Mouse (Mus musculus) layer of hippocampus, postnatal 25 days (tissue): ENCODE measurements around the gene Cd160. TPM values are rescaled to one million over a fixed set of nuclear protein-coding genes. Genes with fewer than 3 reads are reported as not detected.

Experiments used
- DNase-seq, 2 experiments: peaks; one replicate each; pipeline ENCODE4 v3.0.0; 2022; ENCODE audit warnings: mixed read lengths in 2 of 2, low spot score in 1 of 2; ENCODE audit errors: extremely low spot score in 1 of 2
- total RNA-seq, 2 experiments: library from RNA; stranded (reverse); gene quantifications; 2 replicates each; pipeline ENCODE4 v1.2.3; 2021

The Cd160 gene
- total RNA-seq, 2 experiments from 2014 or later: not detected

GRCm38 (mm10) chr3:96772949-96773348 lies 56.2 kb downstream of the Cd160 start:
- no peak for DNase-seq

- DNase-seq: no peak
Observed at GRCm38 (mm10) chr3:96769971-96770370, 59.2 kb downstream of the Cd160 start.

GRCm38 (mm10) chr3:96764528-96764927 lies 64.6 kb downstream of the Cd160 start:
- DNase-seq: no peak

- no peak for DNase-seq
Observed at GRCm38 (mm10) chr3:96759695-96760094, 69.5 kb downstream of the Cd160 start.

- DNase-seq: no peak
Observed at GRCm38 (mm10) chr3:96757691-96758090, 71.5 kb downstream of the Cd160 start.

GRCm38 (mm10) chr3:96755935-96756334 lies 73.2 kb downstream of the Cd160 start:
- DNase-seq: no peak

Other genes starting within 250 kb of the Cd160 start
- gene Polr3gl, start 235.2 kb downstream of the Cd160 start, total RNA-seq: 10 to 100 TPM; 23.8 to 29.7 TPM
- gene Ankrd34a, start 232.7 kb downstream of the Cd160 start, total RNA-seq: 10 to 100 TPM; 50.9 to 62.3 TPM
- gene Lix1l, start 228.2 kb downstream of the Cd160 start, total RNA-seq: 10 to 100 TPM; 29.2 to 29.4 TPM
- 10 to 100 TPM; 48.4 to 51.7 TPM for gene Rbm8a, start 199.4 kb downstream of the Cd160 start, total RNA-seq
- gene Pex11b, start 194.0 kb downstream of the Cd160 start, total RNA-seq: 10 to 100 TPM; 55.3 to 57.3 TPM
- gene Gm42957, start 193.9 kb downstream of the Cd160 start, total RNA-seq: under 1 TPM; 0.31 to 0.37 TPM
- 1 to 10 TPM; 1.1 to 1.7 TPM for gene Itga10, start 183.8 kb downstream of the Cd160 start, total RNA-seq
- 1 to 10 TPM; 5.3 to 6.2 TPM for gene Ankrd35, start 159.2 kb downstream of the Cd160 start, total RNA-seq
- gene Pias3, start 133.0 kb downstream of the Cd160 start, total RNA-seq: 10 to 100 TPM; 24.6 to 27.0 TPM
- 10 to 100 TPM; 13.2 to 16.7 TPM for gene Nudt17, start 120.8 kb downstream of the Cd160 start, total RNA-seq
- gene Polr3c, start 101.7 kb downstream of the Cd160 start, total RNA-seq: 10 to 100 TPM; 24.7 to 24.9 TPM
- gene Rnf115, start 101.7 kb downstream of the Cd160 start, total RNA-seq: 10 to 100 TPM; 56.0 to 62.3 TPM
- under 1 TPM; 0.22 to 0.35 TPM for gene Pdzk1, start 67 bp downstream of the Cd160 start, total RNA-seq
- gene Gja5, start 75.3 kb upstream of the Cd160 start, total RNA-seq: 1 to 10 TPM in 1 of 2 experiments, under 1 TPM in 1; 0.70 to 1.2 TPM
- gene Gpr89, start 76.0 kb upstream of the Cd160 start, total RNA-seq: 10 to 100 TPM; 39.3 to 46.1 TPM
- not detected for gene Gja8, start 96.7 kb upstream of the Cd160 start, total RNA-seq